Mouse (Mus musculus) lung, embryonic 16.5 days (tissue): ENCODE results near the gene Serpinb6b. TPM values are rescaled to one million over a fixed set of nuclear protein-coding genes. Genes with fewer than 3 reads are reported as not detected.

Experiments used
- ATAC-seq: fragments of 200-750 bp; cut with Nextera tagmentation; 2 replicates; pipeline ENCODE4 v1.8.0; 2017; ENCODE audit warnings: low read depth, mild to moderate bottlenecking, moderate library complexity
- H3K27ac ChIP-seq: fragments of 300-500 bp; sonication (generic); 2 replicates; pipeline ENCODE4 v1.5.1; 2014; ENCODE audit warnings: mild to moderate bottlenecking, control low read depth, low read length
- H3K27me3 ChIP-seq: fragments of 300-500 bp; sonication (generic); 2 replicates; pipeline ENCODE4 v1.6.1; 2014; ENCODE audit warnings: low read depth, low read length, mixed read lengths; ENCODE audit not compliant: control insufficient read depth, insufficient read depth
- H3K36me3 ChIP-seq: fragments of 300-500 bp; sonication (generic); 2 replicates; pipeline ENCODE4 v1.6.1; 2014; ENCODE audit warnings: low read length; ENCODE audit not compliant: control insufficient read depth, insufficient read depth
- H3K4me1 ChIP-seq: fragments of 300-500 bp; sonication (generic); replicated peaks from 2 replicates; pipeline ENCODE4 v1.6.1; 2014; ENCODE audit warnings: low read length, mixed read lengths; ENCODE audit not compliant: control insufficient read depth, insufficient read depth
- H3K4me2 ChIP-seq: fragments of 300-500 bp; sonication (generic); 2 replicates; pipeline ENCODE4 v1.6.1; 2014; ENCODE audit warnings: low read depth, low read length, control low read depth
- H3K4me3 ChIP-seq: fragments of 300-500 bp; sonication (generic); 2 replicates; pipeline ENCODE4 v1.5.1; 2014; ENCODE audit warnings: mild to moderate bottlenecking, low read length, control low read depth
- H3K9ac ChIP-seq: fragments of 300-500 bp; sonication (generic); 2 replicates; pipeline ENCODE4 v1.6.1; 2014; ENCODE audit warnings: low read length, control low read depth
- H3K9me3 ChIP-seq: fragments of 300-500 bp; sonication (generic); 2 replicates; pipeline ENCODE4 v1.6.1; 2016; ENCODE audit warnings: low read length; ENCODE audit not compliant: control insufficient read depth
- WGBS: fragments of 180-500 bp; shearing (Covaris S2); extraction: QIAGEN DNeasy Blood & Tissue Kit; methylation state at CpG from one replicate; pipeline ENCODE4 v1.1.7; 2014; 5-methylcytosine and 5-hydroxymethylcytosine counted together
- polyA plus RNA-seq: library from polyadenylated mRNA; unstranded; fragments of >200 nt; fragmentation: Nextera tagmentation; extraction: Ambion mirVana; gene quantifications from 2 replicates; pipeline ENCODE4 v1.2.1, GENCODE M21; 2015

The Serpinb6b gene
- polyA plus RNA-seq, 1 experiment from 2014 or later = 42.3 TPM

- Histone ChIP-seq H3K36me3 (peaks cover 6% of the 10 kb centered on the region; the same call in 1 of the 2 replicates), H3K27ac (no peak overlapping the region), H3K4me1 (peaks cover 5% of the 10 kb centered on the region), H3K9me3 (no peaks in the 10 kb centered on the region), H3K4me3 (no peak overlapping the region), H3K27me3 (no peaks in the 10 kb centered on the region), H3K9ac (no peak overlapping the region), H3K4me2 (no peak overlapping the region)
- ATAC-seq = no peak
- 84% methylated on average over 1 of the region's 1 CpGs for WGBS
Measured at GRCm38 (mm10) chr13:32969641-32970040, 4.6 kb downstream of the Serpinb6b start.

GRCm38 (mm10) chr13:32970776-32971175 lies 5.8 kb downstream of the Serpinb6b start:
- H3K4me1 ChIP-seq = peaks cover 11% of the 10 kb centered on the region
- H3K27ac ChIP-seq = no peak overlapping the region
- peaks cover 6% of the 10 kb centered on the region; the same call in 1 of the 2 replicates for H3K36me3 ChIP-seq
- WGBS = 88% methylated on average over 3 of the region's 3 CpGs
- no peaks in the 10 kb centered on the region for H3K27me3 ChIP-seq
- ATAC-seq = no peak
- H3K9ac ChIP-seq = no peak overlapping the region
- H3K9me3 ChIP-seq = no peaks in the 10 kb centered on the region
- H3K4me2 ChIP-seq = no peak overlapping the region
- H3K4me3 ChIP-seq = no peak overlapping the region

- Histone ChIP-seq H3K4me1 (peaks cover 7% of the 10 kb centered on the region; the same call in 1 of the 2 replicates), H3K9ac (no peak overlapping the region), H3K27ac (peak overlapping the region; percentile 34), H3K27me3 (no peaks in the 10 kb centered on the region), H3K36me3 (peaks cover 17% of the 10 kb centered on the region), H3K4me3 (no peak overlapping the region), H3K9me3 (no peaks in the 10 kb centered on the region), H3K4me2 (no peak overlapping the region)
- ATAC-seq = peak; percentile 82
- WGBS = 63% methylated on average over 2 of the region's 2 CpGs
Measured at GRCm38 (mm10) chr13:32974268-32974667, 9.3 kb downstream of the Serpinb6b start.

GRCm38 (mm10) chr13:32974889-32975460 lies 10.0 kb downstream of the Serpinb6b start:
- Histone ChIP-seq H3K9me3 (no peaks in the 10 kb centered on the region), H3K36me3 (peaks cover 17% of the 10 kb centered on the region), H3K27me3 (no peaks in the 10 kb centered on the region), H3K4me1 (peaks cover 7% of the 10 kb centered on the region; the same call in 1 of the 2 replicates), H3K9ac (no peak overlapping the region), H3K27ac (peak overlapping the region; percentile 69), H3K4me2 (no peak overlapping the region), H3K4me3 (no peak overlapping the region)
- peak; percentile 79 for ATAC-seq
- WGBS = 24% methylated on average over 3 of the region's 3 CpGs

GRCm38 (mm10) chr13:32975710-32976109 lies 10.7 kb downstream of the Serpinb6b start:
- H3K4me1 ChIP-seq = peaks cover 7% of the 10 kb centered on the region; the same call in 1 of the 2 replicates
- no peaks in the 10 kb centered on the region for H3K9me3 ChIP-seq
- peaks cover 17% of the 10 kb centered on the region for H3K36me3 ChIP-seq
- no peak overlapping the region for H3K4me3 ChIP-seq
- WGBS = 35% methylated on average over 2 of the region's 2 CpGs
- no peak for ATAC-seq
- H3K27me3 ChIP-seq = no peaks in the 10 kb centered on the region
- no peak overlapping the region for H3K9ac ChIP-seq
- no peak overlapping the region for H3K4me2 ChIP-seq
- peak overlapping the region; percentile 53 for H3K27ac ChIP-seq

- no peak overlapping the region for H3K4me2 ChIP-seq
- H3K4me1 ChIP-seq = no peaks in the 10 kb centered on the region
- H3K4me3 ChIP-seq = no peak overlapping the region
- no peaks in the 10 kb centered on the region for H3K9me3 ChIP-seq
- WGBS = 75% methylated on average over 4 of the region's 4 CpGs
- no peak for ATAC-seq
- no peaks in the 10 kb centered on the region for H3K27me3 ChIP-seq
- H3K9ac ChIP-seq = no peak overlapping the region
- peaks cover 6% of the 10 kb centered on the region for H3K36me3 ChIP-seq
- H3K27ac ChIP-seq = no peak overlapping the region
Measured at GRCm38 (mm10) chr13:32982556-32983042, 17.6 kb downstream of the Serpinb6b start.

- Histone ChIP-seq H3K27me3 (no peaks in the 10 kb centered on the region), H3K4me3 (no peak overlapping the region), H3K36me3 (no peaks in the 10 kb centered on the region), H3K9me3 (no peaks in the 10 kb centered on the region), H3K4me2 (no peak overlapping the region), H3K9ac (no peak overlapping the region), H3K27ac (no peak overlapping the region), H3K4me1 (no peaks in the 10 kb centered on the region)
- ATAC-seq = no peak
Measured at GRCm38 (mm10) chr13:32986256-32986655, 21.2 kb downstream of the Serpinb6b start.

GRCm38 (mm10) chr13:32993152-32993893 lies 28.3 kb downstream of the Serpinb6b start:
- ATAC-seq = peak; percentile 71; the same call in 1 of the 2 replicates
- Histone ChIP-seq H3K4me1 (0 out of 2 replicates have a peak, but pooled peaks cover 4% of the 10 kb centered on the region), H3K27me3 (no peaks in the 10 kb centered on the region), H3K9me3 (no peaks in the 10 kb centered on the region), H3K27ac (peak overlapping the region; percentile 37), H3K9ac (no peak overlapping the region), H3K4me2 (no peak overlapping the region), H3K4me3 (no peak overlapping the region), H3K36me3 (no peaks in the 10 kb centered on the region)
- WGBS = 40% methylated on average over 10 of the region's 10 CpGs

GRCm38 (mm10) chr13:32993894-32994242 lies 28.9 kb downstream of the Serpinb6b start:
- peak; percentile 26; the same call in 1 of the 2 replicates for ATAC-seq
- 58% methylated on average over 2 of the region's 2 CpGs for WGBS
- no peaks in the 10 kb centered on the region for H3K9me3 ChIP-seq

More at GRCm38 (mm10) chr13:32993894-32994242, 28.9 kb downstream of the Serpinb6b start:
- Histone ChIP-seq H3K36me3 (no peaks in the 10 kb centered on the region), H3K27ac (peak overlapping the region; percentile 37), H3K9ac (no peak overlapping the region), H3K4me2 (no peak overlapping the region), H3K27me3 (no peaks in the 10 kb centered on the region), H3K4me1 (0 out of 2 replicates have a peak, but pooled peaks cover 4% of the 10 kb centered on the region), H3K4me3 (no peak overlapping the region)
